Mouse (Mus musculus) brain, adult 10 weeks (tissue): Measurements from ENCODE around the gene Setd1a. TPM values are rescaled to one million over a fixed set of nuclear protein-coding genes. Genes with fewer than 3 reads are reported as not detected.

ENCODE experiments used
- polyA plus RNA-seq: library from polyadenylated mRNA; stranded (reverse); fragments of 350-450 nt; fragmentation: Illumina TruSeq; extraction: RNeasy Lipid Tissue Mini Kit (QIAGEN cat#74804); gene quantifications from one replicate; pipeline ENCODE4 v1.2.3, GENCODE M21; 2015; ENCODE audit warnings: low read depth, low replicate concordance

Gene Setd1a
- polyA plus RNA-seq, result 21.5 TPM

DNA sequence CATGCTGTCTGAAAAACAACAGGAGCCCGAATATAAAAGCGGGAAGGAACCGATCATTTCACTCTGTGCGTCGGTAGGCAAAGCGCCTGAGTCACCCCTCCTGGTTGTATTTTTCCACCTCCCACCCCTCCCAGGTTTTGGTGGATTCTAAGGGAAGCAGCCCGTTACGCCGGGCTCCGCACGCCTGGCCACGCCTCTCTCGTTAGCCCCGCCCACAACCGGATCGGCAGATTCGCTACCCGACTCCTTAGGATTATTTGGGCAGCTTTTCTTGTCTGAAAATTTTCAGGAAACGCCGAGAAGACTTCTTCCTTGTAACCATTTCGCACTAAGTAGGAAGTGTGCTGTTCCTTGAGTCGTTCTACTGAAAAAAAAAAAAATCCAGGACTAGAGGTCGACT lies at the start of gene Setd1a:
Gene Setd1a, plus strand, starts transcription at position 245 of the 400 bp plus-strand sequence.

DNA sequence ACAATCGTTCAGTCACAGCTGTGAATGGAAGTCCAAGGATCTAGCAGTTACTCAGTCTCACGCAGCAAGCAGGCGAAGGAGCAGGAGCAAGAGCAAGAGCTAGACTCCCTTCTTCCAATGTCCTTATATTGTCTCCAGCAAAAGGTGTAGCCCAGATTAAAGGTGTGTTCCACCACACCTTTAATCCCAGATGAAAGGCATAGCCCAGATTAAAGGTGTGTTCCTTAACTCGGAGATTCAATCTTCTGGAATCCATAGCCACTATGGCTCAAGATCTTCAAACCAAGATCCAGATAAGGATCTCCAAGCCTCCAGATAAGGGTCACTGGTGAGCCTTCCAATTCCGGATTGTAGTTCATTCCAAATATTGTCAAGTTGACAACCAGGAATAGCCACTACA lies 44.4 kb upstream of the Setd1a start, which contains the start of gene Ctf2:
Gene Ctf2, minus strand, starts transcription at position 101 of the 400 bp plus-strand sequence.

DNA sequence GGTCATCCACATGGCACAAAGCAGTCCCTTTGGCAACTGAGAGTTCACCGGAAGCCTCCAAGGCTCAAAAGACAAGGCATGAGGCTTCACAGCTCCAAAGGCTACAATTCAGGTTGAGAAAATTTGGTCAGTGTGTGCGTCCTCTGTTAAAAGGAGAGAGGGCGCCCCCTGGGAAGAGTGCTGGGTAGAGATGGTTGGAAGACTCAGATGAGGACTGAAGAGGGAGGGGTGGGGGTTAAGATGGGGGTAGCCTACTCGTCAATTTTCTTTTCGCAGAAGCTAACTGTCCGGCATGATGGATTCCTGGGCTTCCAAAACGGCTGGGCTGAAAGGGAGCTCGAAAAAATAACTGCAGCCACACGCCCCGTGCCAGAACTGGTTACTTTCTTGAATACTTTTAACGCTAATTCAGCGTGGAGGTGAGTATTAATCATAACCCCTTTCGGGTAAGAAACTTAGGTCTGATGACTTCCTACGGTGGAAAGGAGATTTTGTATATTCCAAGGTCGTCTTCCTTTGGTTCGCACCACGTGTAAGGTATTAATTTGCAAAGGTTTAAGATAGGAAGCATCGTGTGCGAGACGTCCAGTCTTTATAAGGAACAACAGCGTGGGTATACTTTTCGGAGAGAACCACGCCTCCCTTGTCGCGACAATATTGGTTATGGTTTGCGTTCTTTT lies 32.0 kb upstream of the Setd1a start, which contains the start of gene Fbxl19:
Gene Fbxl19, plus strand, starts transcription at position 178 of the 680 bp plus-strand sequence.

DNA sequence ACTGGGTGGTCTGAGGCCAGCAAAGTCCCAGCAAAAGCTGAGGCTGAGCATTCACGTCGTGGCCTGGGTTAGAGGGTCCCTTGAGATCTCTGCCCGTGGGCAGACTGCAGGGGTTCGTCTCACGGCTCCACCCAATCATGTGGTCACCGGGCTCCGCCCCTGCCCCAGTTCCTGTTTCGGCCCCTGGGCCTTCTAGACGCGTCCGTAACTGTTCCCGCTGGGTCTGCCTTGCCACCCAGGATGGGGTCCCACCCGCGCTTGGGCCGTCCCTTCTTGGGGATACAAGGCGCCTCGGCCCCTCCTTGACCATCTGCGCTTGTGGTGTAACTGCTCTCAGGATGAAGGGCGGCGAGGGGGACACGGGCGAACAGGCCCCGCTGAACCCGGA lies 6.8 kb upstream of the Setd1a start, which contains the start of gene Orai3:
Gene Orai3, plus strand, starts transcription at position 165 of the 388 bp plus-strand sequence.

DNA sequence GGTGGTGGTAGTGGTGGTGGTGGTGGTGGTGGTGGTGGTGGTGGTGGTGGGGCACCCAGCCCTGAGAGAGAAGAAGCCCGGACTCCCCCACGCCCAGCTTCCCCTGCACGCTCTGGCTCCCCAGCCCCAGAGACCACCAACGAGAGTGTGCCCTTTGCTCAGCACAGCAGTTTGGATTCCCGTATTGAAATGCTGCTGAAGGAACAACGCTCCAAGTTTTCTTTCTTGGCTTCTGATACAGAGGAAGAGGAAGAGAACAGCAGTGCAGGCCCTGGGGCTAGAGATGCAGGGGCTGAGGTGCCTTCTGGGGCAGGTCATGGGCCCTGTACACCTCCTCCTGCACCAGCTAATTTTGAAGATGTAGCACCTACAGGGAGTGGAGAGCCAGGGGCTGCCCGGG lies 8.8 kb downstream of the Setd1a start, which contains the start of gene Gm49388:
Gene Gm49388, plus strand, starts transcription at position 301 of the 400 bp plus-strand sequence.

DNA sequence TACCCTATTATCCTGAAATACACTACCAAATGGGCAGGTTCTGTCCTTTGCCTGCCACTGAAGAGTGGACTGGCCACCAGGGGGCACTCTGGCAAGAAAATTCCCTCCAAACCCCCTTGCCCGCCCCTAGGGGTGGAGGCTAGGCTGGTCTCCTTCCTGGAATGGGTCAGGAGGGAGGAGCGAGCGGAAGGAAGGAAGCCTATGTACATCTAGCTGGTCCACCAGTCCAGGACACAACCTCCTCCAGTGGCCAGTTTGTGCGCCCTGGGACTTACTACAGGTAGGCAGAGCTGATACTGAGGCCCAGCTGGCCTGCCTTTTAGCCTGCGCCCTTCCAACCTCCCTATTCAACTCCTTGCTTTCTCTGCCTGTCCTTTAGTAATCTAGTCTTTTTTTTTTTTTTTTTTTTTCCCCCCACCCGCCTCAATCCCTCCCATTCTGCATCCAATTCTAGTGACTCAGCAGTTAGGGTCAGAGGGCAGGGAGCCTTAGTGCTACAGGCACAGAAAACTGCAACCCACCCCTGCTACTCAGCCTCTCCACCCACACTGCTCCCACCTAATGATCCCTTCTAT lies 24.1 kb downstream of the Setd1a start, which contains the start of gene Hsd3b7:
Gene Hsd3b7, plus strand, starts transcription at position 170 of the 575 bp plus-strand sequence.

DNA sequence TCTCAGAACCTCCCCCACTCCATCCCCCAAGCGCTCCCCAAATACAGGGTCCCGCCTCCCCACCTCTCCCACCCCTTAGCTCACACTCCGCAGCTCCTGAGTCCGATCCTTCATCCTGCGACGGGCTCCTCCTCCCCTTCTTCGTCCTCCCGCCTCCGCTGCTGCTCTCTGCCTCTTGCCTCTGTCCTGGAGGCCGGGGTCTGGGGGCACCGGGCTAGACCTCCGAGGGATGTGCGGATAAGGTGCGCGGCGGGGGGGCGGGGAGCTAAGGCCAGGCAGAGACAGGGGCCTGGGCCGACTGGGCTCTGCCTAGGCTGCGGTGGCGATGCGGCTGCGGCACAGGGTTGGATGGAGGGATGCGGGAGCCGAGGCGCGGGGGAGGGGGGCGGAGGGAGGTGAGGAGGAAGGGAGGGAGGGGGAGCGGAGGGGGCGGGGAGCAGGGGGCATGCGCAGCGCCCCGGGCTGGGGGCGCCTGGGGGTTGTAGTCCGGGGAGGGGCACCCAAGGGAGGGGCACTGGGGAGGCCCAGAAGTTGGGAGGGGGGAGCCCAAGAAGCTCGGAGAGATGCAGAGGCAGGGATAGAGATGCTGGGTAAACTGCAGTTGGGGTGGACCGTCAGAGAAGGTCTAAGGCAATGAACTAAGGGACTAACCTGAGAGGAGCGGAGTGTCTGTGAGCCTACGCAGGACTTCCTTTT lies 47.9 kb downstream of the Setd1a start, which contains the start of the genes Stx4a and Stx1b:
Gene Stx4a, plus strand, starts transcription at position 119 of the 696 bp plus-strand sequence.
Gene Stx1b, minus strand, starts transcription at position 374 of the 696 bp plus-strand sequence.

Other genes starting within 250 kb of the Setd1a start
- gene Tmem265, start 215.3 kb upstream of the Setd1a start, polyA plus RNA-seq, result not detected
- gene Phkg2, start 203.3 kb upstream of the Setd1a start, polyA plus RNA-seq, result 93.0 TPM
- 12.4 TPM for gene Ccdc189, start 188.1 kb upstream of the Setd1a start, polyA plus RNA-seq
- gene Rnf40, start 187.9 kb upstream of the Setd1a start, polyA plus RNA-seq, result 30.1 TPM
- 10.7 TPM for gene Zfp629, start 160.9 kb upstream of the Setd1a start, polyA plus RNA-seq
- gene Bcl7c, start 67.7 kb upstream of the Setd1a start, polyA plus RNA-seq, result 25.9 TPM
- 2.5 TPM for gene Ctf1, start 63.9 kb upstream of the Setd1a start, polyA plus RNA-seq
- not detected for gene Ctf2, start 44.5 kb upstream of the Setd1a start, polyA plus RNA-seq
- 38.6 TPM for gene Fbxl19, start 32.1 kb upstream of the Setd1a start, polyA plus RNA-seq
- 20.2 TPM for gene Orai3, start 6.9 kb upstream of the Setd1a start, polyA plus RNA-seq
- gene Gm49388, start 8.9 kb downstream of the Setd1a start, polyA plus RNA-seq, result not detected
- gene Hsd3b7, start 23.9 kb downstream of the Setd1a start, polyA plus RNA-seq, result 13.3 TPM
- 88.0 TPM for gene Stx4a, start 47.6 kb downstream of the Setd1a start, polyA plus RNA-seq
- 319 TPM for gene Stx1b, start 47.9 kb downstream of the Setd1a start, polyA plus RNA-seq
- 12.6 TPM for gene Zfp646, start 99.6 kb downstream of the Setd1a start, polyA plus RNA-seq
- gene Zfp668, start 100.2 kb downstream of the Setd1a start, polyA plus RNA-seq, result 9.1 TPM
- gene Prss53, start 114.3 kb downstream of the Setd1a start, polyA plus RNA-seq, result 2.1 TPM
- gene Gm21974, start 118.8 kb downstream of the Setd1a start, polyA plus RNA-seq, result not detected
- gene Vkorc1, start 118.9 kb downstream of the Setd1a start, polyA plus RNA-seq, result 40.9 TPM
- gene Bckdk, start 127.4 kb downstream of the Setd1a start, polyA plus RNA-seq, result 45.9 TPM
- gene Kat8, start 135.8 kb downstream of the Setd1a start, polyA plus RNA-seq, result 41.5 TPM
- gene Prss8, start 153.4 kb downstream of the Setd1a start, polyA plus RNA-seq, result 0.65 TPM
- 14.3 TPM for gene Prss36, start 170.1 kb downstream of the Setd1a start, polyA plus RNA-seq
- gene Fus, start 190.8 kb downstream of the Setd1a start, polyA plus RNA-seq, result 307 TPM
- gene Pycard, start 217.2 kb downstream of the Setd1a start, polyA plus RNA-seq, result 4.3 TPM
- 0.34 TPM for gene Trim72, start 227.3 kb downstream of the Setd1a start, polyA plus RNA-seq